Mouse (Mus musculus): ENCODE results near the gene Hmga1b. TPM values are rescaled to one million over a fixed set of nuclear protein-coding genes. Genes with fewer than 3 reads are reported as not detected.
A peak's percentile ranks its signal among the peaks of the same experiment; 100 is the strongest.

Gene Hmga1b
- polyA plus RNA-seq, 1 experiment from 2014 or later = 2.7 TPM

GRCm38 (mm10) chr11:120792652-120793051 is 30.1 kb downstream of the Hmga1b start:
- ATAC-seq = no peak
- Histone ChIP-seq H3K4me3 (replicated peaks) (no peak overlapping the region), H3K27ac (no peak overlapping the region), H3K9ac (replicated peaks) (no peak overlapping the region), H3K4me1 (replicated peaks) (peaks cover 22% of the 10 kb centered on the region), H3K27me3 (no peaks in the 10 kb centered on the region), H3K36me3 (peaks cover 62% of the 10 kb centered on the region), H3K4me2 (replicated peaks) (no peak overlapping the region), H3K9me3 (no peaks in the 10 kb centered on the region)
- WGBS = 93% methylated on average over 9 of the region's 9 CpGs

- Histone ChIP-seq H3K27me3 (no peaks in the 10 kb centered on the region), H3K4me3 (replicated peaks) (peak within 1 kb of the TSS; percentile 94), H3K27ac (peak within 1 kb of the TSS; percentile 78), H3K4me2 (replicated peaks) (peak within 1 kb of the TSS; percentile 100), H3K36me3 (peaks cover 31% of the 10 kb centered on the region), H3K4me1 (replicated peaks) (peaks cover 26% of the 10 kb centered on the region), H3K9ac (replicated peaks) (peak within 1 kb of the TSS; percentile 88), H3K9me3 (no peaks in the 10 kb centered on the region)
- peak; percentile 89 for ATAC-seq
- WGBS = 2% methylated on average over 59 of the region's 59 CpGs
These were observed 33.4 kb downstream of the Hmga1b start, which contains the start of gene Dus1l for GRCm38 (mm10) chr11:120795756-120796613. Dus1l (minus strand) TSS chr11:120796403.

GRCm38 (mm10) chr11:120796614-120796946 is 34.0 kb downstream of the Hmga1b start:
- Histone ChIP-seq H3K4me1 (replicated peaks) (peaks cover 26% of the 10 kb centered on the region), H3K4me3 (replicated peaks) (0 out of 2 replicates have a peak overlapping the region, but pooled peaks have one; percentile 2), H3K9ac (replicated peaks) (no peak overlapping the region), H3K4me2 (replicated peaks) (peak overlapping the region; percentile 29), H3K36me3 (peaks cover 25% of the 10 kb centered on the region), H3K9me3 (no peaks in the 10 kb centered on the region), H3K27ac (peak overlapping the region; percentile 78), H3K27me3 (no peaks in the 10 kb centered on the region)
- ATAC-seq = no peak
- 23% methylated on average over 8 of the region's 8 CpGs for WGBS

GRCm38 (mm10) chr11:120798244-120798643 is 35.6 kb downstream of the Hmga1b start:
- no peak overlapping the region for H3K9ac ChIP-seq (replicated peaks)
- H3K9me3 ChIP-seq = no peaks in the 10 kb centered on the region
- no peaks in the 10 kb centered on the region for H3K27me3 ChIP-seq
- peaks cover 8% of the 10 kb centered on the region for H3K36me3 ChIP-seq
- H3K27ac ChIP-seq = no peak overlapping the region
- no peak overlapping the region for H3K4me3 ChIP-seq (replicated peaks)
- peaks cover 26% of the 10 kb centered on the region for H3K4me1 ChIP-seq (replicated peaks)
- WGBS = 89% methylated on average over 3 of the region's 3 CpGs
- no peak for ATAC-seq
- no peak overlapping the region for H3K4me2 ChIP-seq (replicated peaks)

GRCm38 (mm10) chr11:120799316-120799890 is 36.8 kb downstream of the Hmga1b start:
- ATAC-seq = no peak
- H3K4me3 ChIP-seq (replicated peaks) = no peak overlapping the region
- H3K27me3 ChIP-seq = no peaks in the 10 kb centered on the region
- H3K9ac ChIP-seq (replicated peaks) = no peak overlapping the region
- H3K4me2 ChIP-seq (replicated peaks) = no peak overlapping the region
- no peak overlapping the region for H3K27ac ChIP-seq
- no peaks in the 10 kb centered on the region for H3K36me3 ChIP-seq
- WGBS = 78% methylated on average over 6 of the region's 6 CpGs
- no peaks in the 10 kb centered on the region for H3K9me3 ChIP-seq
- H3K4me1 ChIP-seq (replicated peaks) = peaks cover 24% of the 10 kb centered on the region

GRCm38 (mm10) chr11:120800061-120800904 is 37.7 kb downstream of the Hmga1b start:
- no peaks in the 10 kb centered on the region for H3K9me3 ChIP-seq
- no peaks in the 10 kb centered on the region for H3K27me3 ChIP-seq
- peaks cover 3% of the 10 kb centered on the region for H3K36me3 ChIP-seq
- 0 out of 2 replicates have a peak overlapping the region, but pooled peaks have one; percentile 13 for H3K4me2 ChIP-seq (replicated peaks)
- peaks cover 16% of the 10 kb centered on the region for H3K4me1 ChIP-seq (replicated peaks)
- H3K9ac ChIP-seq (replicated peaks) = no peak overlapping the region
- peak overlapping the region; percentile 20; the same call in 1 of the 2 replicates for H3K27ac ChIP-seq
- H3K4me3 ChIP-seq (replicated peaks) = no peak overlapping the region
- WGBS = 16% methylated on average over 10 of the region's 10 CpGs
- peak; percentile 41 for ATAC-seq

- Histone ChIP-seq H3K4me3 (replicated peaks) (no peak overlapping the region), H3K27ac (no peak overlapping the region), H3K27me3 (no peaks in the 10 kb centered on the region), H3K9ac (replicated peaks) (no peak overlapping the region), H3K36me3 (peaks cover 43% of the 10 kb centered on the region), H3K4me2 (replicated peaks) (no peak overlapping the region), H3K9me3 (no peaks in the 10 kb centered on the region), H3K4me1 (replicated peaks) (peaks cover 4% of the 10 kb centered on the region; the same call in 1 of the 2 replicates)
- WGBS = 78% methylated on average over 7 of the region's 7 CpGs
- ATAC-seq = no peak
These were observed 41.7 kb downstream of the Hmga1b start for GRCm38 (mm10) chr11:120804274-120804673.

GRCm38 (mm10) chr11:120804769-120805168 is 42.2 kb downstream of the Hmga1b start:
- H3K27me3 ChIP-seq = no peaks in the 10 kb centered on the region
- peaks cover 4% of the 10 kb centered on the region; the same call in 1 of the 2 replicates for H3K4me1 ChIP-seq (replicated peaks)
- no peak overlapping the region for H3K9ac ChIP-seq (replicated peaks)
- no peak overlapping the region for H3K4me3 ChIP-seq (replicated peaks)
- no peak overlapping the region for H3K27ac ChIP-seq
- H3K9me3 ChIP-seq = no peaks in the 10 kb centered on the region
- no peak for ATAC-seq
- WGBS = 71% methylated on average over 4 of the region's 4 CpGs
- H3K36me3 ChIP-seq = peaks cover 48% of the 10 kb centered on the region
- no peak overlapping the region for H3K4me2 ChIP-seq (replicated peaks)

- Histone ChIP-seq H3K27me3 (no peaks in the 10 kb centered on the region), H3K4me2 (replicated peaks) (no peak overlapping the region), H3K4me1 (replicated peaks) (no peaks in the 10 kb centered on the region; the same call in 1 of the 2 replicates), H3K36me3 (peaks cover 56% of the 10 kb centered on the region), H3K9me3 (no peaks in the 10 kb centered on the region), H3K4me3 (replicated peaks) (no peak overlapping the region), H3K9ac (replicated peaks) (no peak overlapping the region), H3K27ac (no peak overlapping the region)
- ATAC-seq = no peak
- 92% methylated on average over 7 of the region's 7 CpGs for WGBS
These were observed 43.0 kb downstream of the Hmga1b start for GRCm38 (mm10) chr11:120805375-120806298.

- WGBS = 95% methylated on average over 12 of the region's 12 CpGs
- no peak for ATAC-seq
- no peaks in the 10 kb centered on the region for H3K4me1 ChIP-seq (replicated peaks)
- H3K27ac ChIP-seq = no peak overlapping the region
- no peaks in the 10 kb centered on the region for H3K27me3 ChIP-seq
- H3K36me3 ChIP-seq = peaks cover 80% of the 10 kb centered on the region
- H3K4me3 ChIP-seq (replicated peaks) = no peak overlapping the region
- no peak overlapping the region for H3K4me2 ChIP-seq (replicated peaks)
- no peaks in the 10 kb centered on the region for H3K9me3 ChIP-seq
- no peak overlapping the region for H3K9ac ChIP-seq (replicated peaks)
These were observed 45.4 kb downstream of the Hmga1b start for GRCm38 (mm10) chr11:120808010-120808409.

GRCm38 (mm10) chr11:120812068-120812467 is 49.5 kb downstream of the Hmga1b start:
- 94% methylated on average over 16 of the region's 16 CpGs for WGBS

More at GRCm38 (mm10) chr11:120812068-120812467, 49.5 kb downstream of the Hmga1b start:
- no peaks in the 10 kb centered on the region for H3K9me3 ChIP-seq
- no peaks in the 10 kb centered on the region for H3K27me3 ChIP-seq
- no peak for ATAC-seq
- H3K27ac ChIP-seq = no peak overlapping the region
- no peak overlapping the region for H3K4me3 ChIP-seq (replicated peaks)
- peaks cover 100% of the 10 kb centered on the region for H3K36me3 ChIP-seq
- H3K4me2 ChIP-seq (replicated peaks) = no peak overlapping the region
- H3K4me1 ChIP-seq (replicated peaks) = no peaks in the 10 kb centered on the region
- H3K9ac ChIP-seq (replicated peaks) = no peak overlapping the region

Data from midbrain, embryonic 13.5 days (tissue).